Mouse (Mus musculus): ENCODE data around the gene Klc2. TPM values are rescaled to one million over a fixed set of nuclear protein-coding genes. Genes with fewer than 3 reads are reported as not detected.
A peak's percentile ranks its signal among the peaks of the same experiment; 100 is the strongest.

Gene Klc2
- total and polyA plus RNA-seq, 3 experiments, result 7.3 to 30.3 TPM; not detected in 1

- DNase-seq (ENCODE audit: low read depth, low spot score), result no peak
- H3K4me1 ChIP-seq (ENCODE audit: control insufficient read depth in 1 of 2, insufficient read depth in 2 of 2, low read length in 2 of 2), result peaks cover 0 to 37% of the 10 kb centered on the region in 2 experiments; a peak in 3 of 4 replicates
- no peak overlapping the region for H3K4me3 ChIP-seq (ENCODE audit: control insufficient read depth in 1 of 2, insufficient read depth in 1 of 2, low read depth in 2 of 2, low read length in 2 of 2)
- H3K79me2 ChIP-seq (ENCODE audit: control insufficient read depth, insufficient read depth, low read length, poor library complexity), result no peaks in the 10 kb centered on the region
- no peaks in the 10 kb centered on the region for H3K9me3 ChIP-seq (replicated peaks; ENCODE audit: insufficient read depth, low read length)
- TF ChIP-seq EP300 (IDR thresholded peaks at IDR 0.05; ENCODE audit: low read depth in 1 of 2, low read length in 2 of 2), result no peak
- no peaks in the 10 kb centered on the region for H3K27me3 ChIP-seq (ENCODE audit: control insufficient read depth in 1 of 2, insufficient read depth in 2 of 2, low read length in 2 of 2)
- H3K36me3 ChIP-seq (ENCODE audit: control insufficient read depth in 1 of 2, insufficient read depth in 2 of 2, low read length in 2 of 2), result peaks cover 0 to 15% of the 10 kb centered on the region in 2 experiments; a peak in 1 of 4 replicates
- no peak overlapping the region for H3K27ac ChIP-seq (ENCODE audit: control insufficient read depth, low read depth, low read length)
- no peak overlapping the region for H3K9ac ChIP-seq (ENCODE audit: control insufficient read depth, low read depth, low read length, poor library complexity, severe bottlenecking)
Observed at GRCm38 (mm10) chr19:5062041-5062440, 56.3 kb downstream of the Klc2 start.

DNA sequence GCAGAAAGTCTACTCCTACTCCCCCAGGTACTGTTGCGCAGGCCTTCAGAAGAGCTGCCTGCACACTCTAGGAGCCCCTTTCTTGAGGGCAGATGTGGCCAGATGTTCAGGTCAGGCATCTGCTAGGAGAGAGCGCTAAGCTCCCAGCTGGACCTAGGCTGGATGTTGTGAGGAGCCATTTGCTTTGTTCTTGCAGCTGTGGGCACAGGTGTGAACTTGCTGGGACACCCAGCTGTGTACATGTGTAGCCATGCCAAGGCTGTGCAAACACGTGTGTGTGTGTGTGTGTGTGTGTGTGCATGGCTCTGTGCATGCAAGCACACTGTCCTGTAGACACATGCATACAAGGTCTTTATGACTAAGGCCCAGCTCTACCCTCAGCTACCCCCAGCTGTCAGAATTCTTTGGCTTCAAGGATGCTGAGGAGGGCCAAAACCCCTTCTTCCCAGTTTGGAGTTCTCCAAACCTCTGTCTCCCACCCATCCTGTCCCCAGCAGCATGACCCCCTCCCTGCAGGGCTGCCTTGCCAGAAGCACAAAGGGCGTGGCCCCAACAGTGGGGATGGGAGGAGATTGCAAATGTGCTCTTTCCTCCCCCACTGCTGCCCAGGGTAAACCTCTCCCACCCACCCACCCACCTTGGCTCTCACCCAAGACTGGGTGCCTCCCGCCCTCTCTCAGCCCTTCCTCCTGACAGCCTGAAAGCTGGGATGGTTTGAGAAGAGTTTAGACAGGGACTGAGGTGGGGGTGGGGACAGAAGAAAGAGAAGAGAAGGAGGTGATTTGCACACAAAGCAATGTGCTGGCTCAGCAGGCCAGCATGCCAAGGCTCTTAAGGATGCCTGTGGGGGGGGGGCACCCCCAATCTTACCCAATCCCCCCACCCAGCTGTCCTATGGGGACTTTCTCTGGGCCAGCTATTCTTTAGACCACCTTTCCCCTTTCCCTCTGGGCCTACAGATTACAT lies 57.7 kb downstream of the Klc2 start:
- H3K36me3 ChIP-seq (ENCODE audit: control insufficient read depth in 1 of 2, insufficient read depth in 2 of 2, low read length in 2 of 2), result peaks cover 0 to 17% of the 10 kb centered on the region in 2 experiments; a peak in 1 of 4 replicates
- H3K4me3 ChIP-seq (ENCODE audit: control insufficient read depth in 1 of 2, insufficient read depth in 1 of 2, low read depth in 2 of 2, low read length in 2 of 2), result no peak overlapping the region
- peak; percentile 52 for DNase-seq (ENCODE audit: low read depth, low spot score)
- no peaks in the 10 kb centered on the region for H3K79me2 ChIP-seq (ENCODE audit: control insufficient read depth, insufficient read depth, low read length, poor library complexity)
- H3K4me1 ChIP-seq (ENCODE audit: control insufficient read depth in 1 of 2, insufficient read depth in 2 of 2, low read length in 2 of 2), result peaks cover 0 to 39% of the 10 kb centered on the region in 2 experiments; a peak in 3 of 4 replicates
- no peaks in the 10 kb centered on the region for H3K9me3 ChIP-seq (replicated peaks; ENCODE audit: insufficient read depth, low read length)
- H3K9ac ChIP-seq (ENCODE audit: control insufficient read depth, low read depth, low read length, poor library complexity, severe bottlenecking), result no peak overlapping the region
- no peaks in the 10 kb centered on the region for H3K27me3 ChIP-seq (ENCODE audit: control insufficient read depth in 1 of 2, insufficient read depth in 2 of 2, low read length in 2 of 2)
- no peak overlapping the region for H3K27ac ChIP-seq (ENCODE audit: control insufficient read depth, low read depth, low read length)
- no peak for TF ChIP-seq CHD1 (IDR thresholded peaks at IDR 0.05; ENCODE audit: low read depth, low read length)
- no peak for TF ChIP-seq ELF1 (IDR thresholded peaks at IDR 0.05; ENCODE audit: low read depth, low read length)
- no peak for TF ChIP-seq NELFE (IDR thresholded peaks at IDR 0.05; ENCODE audit: low read depth, low read length)
- no peak for TF ChIP-seq KAT2A (conservative IDR thresholded peaks at IDR 0.05; ENCODE audit: low read depth, low read length)
- TF ChIP-seq UBTF (IDR thresholded peaks at IDR 0.05; ENCODE audit: borderline replicate concordance, insufficient read depth, low read depth, low read length), result no peak
- TF ChIP-seq HCFC1 (IDR thresholded peaks at IDR 0.05; ENCODE audit: low read depth, low read length), result no peak
- TF ChIP-seq MAX (IDR thresholded peaks at IDR 0.05; ENCODE audit: low read length), result no peak
- no peak for TF ChIP-seq TCF12 (IDR thresholded peaks at IDR 0.05; ENCODE audit: low read depth, low read length)

GRCm38 (mm10) chr19:5058801-5059771 lies 59.3 kb downstream of the Klc2 start:
- Histone ChIP-seq H3K36me3 (ENCODE audit: control insufficient read depth in 1 of 2, insufficient read depth in 2 of 2, low read length in 2 of 2) (peaks cover 0 to 22% of the 10 kb centered on the region in 2 experiments; a peak in 2 of 4 replicates), H3K4me1 (ENCODE audit: control insufficient read depth in 1 of 2, insufficient read depth in 2 of 2, low read length in 2 of 2) (peaks cover 4 to 41% of the 10 kb centered on the region in 2 experiments; a peak in 3 of 4 replicates), H3K4me3 (ENCODE audit: control insufficient read depth in 1 of 2, insufficient read depth in 1 of 2, low read depth in 2 of 2, low read length in 2 of 2) (no peak overlapping the region), H3K27me3 (ENCODE audit: control insufficient read depth in 1 of 2, insufficient read depth in 2 of 2, low read length in 2 of 2) (no peaks in the 10 kb centered on the region), H3K27ac (ENCODE audit: control insufficient read depth, low read depth, low read length) (no peak overlapping the region), H3K9me3 (replicated peaks; ENCODE audit: insufficient read depth, low read length) (no peaks in the 10 kb centered on the region), H3K79me2 (ENCODE audit: control insufficient read depth, insufficient read depth, low read length, poor library complexity) (no peaks in the 10 kb centered on the region), H3K9ac (ENCODE audit: control insufficient read depth, low read depth, low read length, poor library complexity, severe bottlenecking) (no peak overlapping the region)
- no peak for DNase-seq (ENCODE audit: low read depth, low spot score)
- TF ChIP-seq MYB (IDR thresholded peaks at IDR 0.05; ENCODE audit: low read depth, low read length) (no peak), CHD2 (IDR thresholded peaks at IDR 0.05; ENCODE audit: low read length) (no peak), MAFK (IDR thresholded peaks at IDR 0.05; ENCODE audit: borderline replicate concordance, low read depth, low read length) (no peak), POLR2A (IDR thresholded peaks at IDR 0.05; ENCODE audit: control insufficient read depth in 1 of 2, insufficient read depth in 1 of 2, low read depth in 1 of 2, low read length in 2 of 2, poor library complexity in 1 of 2) (no peak), SIN3A (IDR thresholded peaks at IDR 0.05; ENCODE audit: low read length) (no peak), GATA1 (IDR thresholded peaks at IDR 0.05; ENCODE audit: low read depth, low read length) (no peak), USF2 (IDR thresholded peaks at IDR 0.05; ENCODE audit: borderline replicate concordance in 1 of 2, insufficient read depth in 1 of 2, low read depth in 1 of 2, low read length in 2 of 2) (no peak), POLR2AphosphoS5 (IDR thresholded peaks at IDR 0.05; ENCODE audit: borderline replicate concordance, low read depth, low read length) (no peak), MAX (IDR thresholded peaks at IDR 0.05; ENCODE audit: low read length) (no peak), ZNF384 (IDR thresholded peaks at IDR 0.05; ENCODE audit: low read depth, low read length) (no peak), GABPA (IDR thresholded peaks at IDR 0.05; ENCODE audit: low read depth, low read length) (no peak), KAT2A (conservative IDR thresholded peaks at IDR 0.05; ENCODE audit: low read depth, low read length) (no peak), MXI1 (IDR thresholded peaks at IDR 0.05; ENCODE audit: low read depth, low read length) (no peak), NELFE (IDR thresholded peaks at IDR 0.05; ENCODE audit: low read depth, low read length) (no peak)

All from MEL (cell line).